Mouse (Mus musculus) MEL (cell line): ENCODE data around the gene Acly. TPM values are rescaled to one million over a fixed set of nuclear protein-coding genes. Genes with fewer than 3 reads are reported as not detected.

Source experiments
- DNase-seq: peaks from one replicate; pipeline ENCODE4 v3.0.0; 2011; ENCODE audit warnings: low read depth, low spot score
- H3K27ac ChIP-seq: 2 replicates; pipeline ENCODE4 v1.5.1; 2012; ENCODE audit warnings: low read depth, mild to moderate bottlenecking, control low read depth, low read length, moderate library complexity; ENCODE audit not compliant: control insufficient read depth
- H3K27me3 ChIP-seq, 2 experiments: fragments of 150-350 bp in 1 of 2; sonication (generic) in 1 of 2; 2 replicates each; pipeline ENCODE4 v1.6.1; 2012; ENCODE audit warnings: low read length in 2 of 2, mild to moderate bottlenecking in 2 of 2, improper control_type of control experiment in 1 of 2, moderate library complexity in 1 of 2; ENCODE audit not compliant: insufficient read depth in 2 of 2, control insufficient read depth in 1 of 2
- H3K36me3 ChIP-seq, 2 experiments: 2 replicates each; pipeline ENCODE4 v1.6.1; 2012 to 2014; ENCODE audit warnings: low read length in 2 of 2, improper control_type of control experiment in 1 of 2, inconsistent platforms in 1 of 2, mild to moderate bottlenecking in 1 of 2; ENCODE audit not compliant: insufficient read depth in 2 of 2, control insufficient read depth in 1 of 2
- H3K4me1 ChIP-seq, 2 experiments: fragments of 150-350 bp in 1 of 2; sonication (generic) in 1 of 2; 2 replicates each; pipeline ENCODE4 v1.6.1; 2012; ENCODE audit warnings: low read length in 2 of 2, improper control_type of control experiment in 1 of 2, mild to moderate bottlenecking in 1 of 2; ENCODE audit not compliant: insufficient read depth in 2 of 2, control insufficient read depth in 1 of 2
- H3K4me3 ChIP-seq, 2 experiments: fragments of 150-350 bp in 1 of 2; sonication (generic) in 1 of 2; 2 replicates each; pipeline ENCODE4 v1.5.1; 2012; ENCODE audit warnings: low read depth in 2 of 2, low read length in 2 of 2, mild to moderate bottlenecking in 2 of 2, moderate library complexity in 2 of 2, control low read depth in 1 of 2, improper control_type of control experiment in 1 of 2; ENCODE audit not compliant: control insufficient read depth in 1 of 2, insufficient read depth in 1 of 2
- H3K79me2 ChIP-seq: 2 replicates; pipeline ENCODE4 v1.6.1; 2012; ENCODE audit warnings: mild to moderate bottlenecking, low read length, moderate library complexity; ENCODE audit not compliant: control insufficient read depth, poor library complexity, insufficient read depth
- H3K9ac ChIP-seq: 2 replicates; pipeline ENCODE4 v1.6.1; 2012; ENCODE audit warnings: low read depth, mild to moderate bottlenecking, control low read depth, low read length, moderate library complexity; ENCODE audit not compliant: control insufficient read depth, poor library complexity, severe bottlenecking
- H3K9me3 ChIP-seq: fragments of 150-350 bp; sonication (generic); replicated peaks from 2 replicates; pipeline ENCODE4 v1.6.1; 2012; ENCODE audit warnings: mild to moderate bottlenecking, low read length, improper control_type of control experiment, moderate library complexity; ENCODE audit not compliant: insufficient read depth
- BHLHE40 ChIP-seq: IDR thresholded peaks from 2 replicates; pipeline ENCODE4 v1.6.1; 2012; ENCODE audit warnings: low read depth, mild to moderate bottlenecking, inconsistent platforms, low read length, improper control_type of control experiment, borderline replicate concordance
- CHD1 ChIP-seq: IDR thresholded peaks from 2 replicates; pipeline ENCODE4 v1.6.1; 2012; ENCODE audit warnings: low read depth, mild to moderate bottlenecking, inconsistent platforms, low read length, improper control_type of control experiment
- CTCF ChIP-seq, 3 experiments: IDR thresholded peaks in 2 of 3; conservative IDR thresholded peaks in 1 of 3; 2 replicates each; pipeline ENCODE4 v1.5.1; 2011 to 2012; ENCODE audit warnings: low read length in 3 of 3, low read depth in 2 of 3, mild to moderate bottlenecking in 2 of 3, improper control_type of control experiment in 1 of 3, inconsistent platforms in 1 of 3, mixed read lengths in 1 of 3, moderate library complexity in 1 of 3; ENCODE audit not compliant: control insufficient read depth in 1 of 3, insufficient read depth in 1 of 3, poor library complexity in 1 of 3, severe bottlenecking in 1 of 3
- E2F4 ChIP-seq: IDR thresholded peaks from 2 replicates; pipeline ENCODE4 v1.6.1; 2011; ENCODE audit warnings: low read depth, low read length, improper control_type of control experiment, borderline replicate concordance
- ELF1 ChIP-seq: IDR thresholded peaks from 2 replicates; pipeline ENCODE4 v1.6.1; 2014; ENCODE audit warnings: low read depth, mild to moderate bottlenecking, inconsistent platforms, low read length, improper control_type of control experiment, moderate library complexity
- JUND ChIP-seq: IDR thresholded peaks from 2 replicates; pipeline ENCODE4 v1.6.1; 2011; ENCODE audit warnings: low read depth, mild to moderate bottlenecking, improper control_type of control experiment, low read length
- KAT2A ChIP-seq: conservative IDR thresholded peaks from 2 replicates; pipeline ENCODE4 v1.6.1; 2012; ENCODE audit warnings: low read depth, low read length, improper control_type of control experiment, inconsistent platforms
- MAZ ChIP-seq: IDR thresholded peaks from 2 replicates; pipeline ENCODE4 v1.6.1; 2012; ENCODE audit warnings: low read depth, mild to moderate bottlenecking, inconsistent platforms, low read length, improper control_type of control experiment
- MEF2A ChIP-seq: IDR thresholded peaks from 2 replicates; pipeline ENCODE4 v1.6.1; 2014; ENCODE audit warnings: low read depth, mild to moderate bottlenecking, inconsistent platforms, low read length, improper control_type of control experiment; ENCODE audit not compliant: poor library complexity, insufficient replicate concordance, severe bottlenecking; ENCODE audit errors: extremely low read depth
- NELFE ChIP-seq: IDR thresholded peaks from 2 replicates; pipeline ENCODE4 v1.6.1; 2011; ENCODE audit warnings: low read depth, low read length, improper control_type of control experiment
- NRF1 ChIP-seq: IDR thresholded peaks from 2 replicates; pipeline ENCODE4 v1.6.1; 2014; ENCODE audit warnings: low read depth, mild to moderate bottlenecking, inconsistent platforms, low read length, improper control_type of control experiment, moderate library complexity; ENCODE audit not compliant: poor library complexity, insufficient read depth, severe bottlenecking
- POLR2A ChIP-seq, 2 experiments: IDR thresholded peaks; 2 replicates each; pipeline ENCODE4 v1.6.1; 2011 to 2012; ENCODE audit warnings: low read length in 2 of 2, mild to moderate bottlenecking in 2 of 2, control low read depth in 1 of 2, improper control_type of control experiment in 1 of 2, low read depth in 1 of 2, moderate library complexity in 1 of 2; ENCODE audit not compliant: control insufficient read depth in 1 of 2, insufficient read depth in 1 of 2, poor library complexity in 1 of 2
- POLR2AphosphoS2 ChIP-seq: IDR thresholded peaks from 2 replicates; pipeline ENCODE4 v1.6.1; 2011; ENCODE audit warnings: low read length, improper control_type of control experiment
- RCOR1 ChIP-seq: IDR thresholded peaks from 2 replicates; pipeline ENCODE4 v1.6.1; 2012; ENCODE audit warnings: low read depth, mild to moderate bottlenecking, inconsistent platforms, low read length, improper control_type of control experiment
- SIN3A ChIP-seq: IDR thresholded peaks from 2 replicates; pipeline ENCODE4 v1.6.1; 2012; ENCODE audit warnings: low read length, improper control_type of control experiment, inconsistent platforms
- SMC3 ChIP-seq: IDR thresholded peaks from 2 replicates; pipeline ENCODE4 v1.6.1; 2011; ENCODE audit warnings: low read depth, low read length, improper control_type of control experiment
- TBP ChIP-seq: IDR thresholded peaks from 2 replicates; pipeline ENCODE4 v1.8.0; 2011; ENCODE audit warnings: low read depth, low read length, improper control_type of control experiment
- UBTF ChIP-seq: IDR thresholded peaks from 2 replicates; pipeline ENCODE4 v1.6.1; 2012; ENCODE audit warnings: low read depth, mild to moderate bottlenecking, inconsistent platforms, low read length, improper control_type of control experiment, moderate library complexity, borderline replicate concordance; ENCODE audit not compliant: insufficient read depth
- USF1 ChIP-seq: IDR thresholded peaks from 2 replicates; pipeline ENCODE4 v1.6.1; 2014; ENCODE audit warnings: low read depth, mild to moderate bottlenecking, inconsistent platforms, low read length, improper control_type of control experiment, moderate library complexity
- USF2 ChIP-seq, 2 experiments: IDR thresholded peaks; 2 replicates each; pipeline ENCODE4 v1.6.1; 2011 to 2012; ENCODE audit warnings: improper control_type of control experiment in 2 of 2, low read length in 2 of 2, borderline replicate concordance in 1 of 2, inconsistent platforms in 1 of 2, low read depth in 1 of 2, mild to moderate bottlenecking in 1 of 2; ENCODE audit not compliant: insufficient read depth in 1 of 2
- ZKSCAN1 ChIP-seq: IDR thresholded peaks from 2 replicates; pipeline ENCODE4 v1.6.1; 2012; ENCODE audit warnings: low read depth, mild to moderate bottlenecking, inconsistent platforms, low read length, improper control_type of control experiment, moderate library complexity
- polyA plus RNA-seq, 2 experiments: library from polyadenylated mRNA; stranded (reverse) in 1 of 2; unstranded in 1 of 2; fragments of >175 nt in 1 of 2; fragments of >200 nt in 1 of 2; gene quantifications; 2 replicates each; pipeline versions ENCODE4 v1.2.1 to v1.2.4; 2012; ENCODE audit warnings: low replicate concordance in 2 of 2, low read depth in 1 of 2; ENCODE audit not compliant: insufficient read length in 2 of 2, insufficient read depth in 1 of 2, missing spikeins in 1 of 2
- total RNA-seq: library from RNA; depleted of rRNA; stranded (reverse); fragments of 300-350 nt; gene quantifications from 2 replicates; pipeline ENCODE4 v1.2.3, GENCODE M21; 2012

Acly gene
- total and polyA plus RNA-seq, 3 experiments = 167 to 234 TPM; not detected in 1

DNA sequence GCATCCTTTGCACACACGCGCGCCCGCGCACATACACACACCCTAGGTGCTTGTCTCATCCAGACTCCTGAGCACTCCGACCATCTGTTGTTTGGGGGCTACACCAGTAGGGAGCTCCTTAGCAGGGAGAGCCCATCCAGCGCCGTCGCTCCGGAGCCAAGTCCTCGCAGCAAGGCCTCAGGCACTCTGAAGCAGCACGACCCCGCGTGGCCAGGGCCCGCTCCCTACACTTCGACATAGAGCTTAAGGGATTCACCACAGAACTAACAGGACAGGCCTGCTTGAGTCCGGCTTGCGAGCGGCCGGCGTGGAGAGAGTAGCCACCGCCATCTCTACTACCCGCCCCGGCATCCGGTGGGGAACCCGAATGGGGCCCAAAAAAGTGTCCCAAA lies 738 bp downstream of the Acly start:
- TF ChIP-seq KAT2A (no peak), USF1 (no peak), ELF1 (no peak), RCOR1 (no peak), NELFE (no peak), SIN3A (no peak), USF2 (IDR thresholded peaks at IDR 0.05; ENCODE audit: borderline replicate concordance in 1 of 2, insufficient read depth in 1 of 2, low read depth in 1 of 2, low read length in 2 of 2) (no peak), CTCF (IDR thresholded peaks at IDR 0.05 in 2 of 3, conservative IDR thresholded peaks at IDR 0.05 in 1 of 3; ENCODE audit: control insufficient read depth in 1 of 3, insufficient read depth in 1 of 3, low read depth in 2 of 3, low read length in 3 of 3, poor library complexity in 1 of 3, severe bottlenecking in 1 of 3) (peak in 2 of 3 experiments; percentile 28 to 39; a peak in 4 of 6 replicates), SMC3 (no peak), POLR2A (IDR thresholded peaks at IDR 0.05; ENCODE audit: control insufficient read depth in 1 of 2, insufficient read depth in 1 of 2, low read depth in 1 of 2, low read length in 2 of 2, poor library complexity in 1 of 2) (no peak), NRF1 (0 out of 2 replicates have a peak, but pooled peaks have one; percentile 8), TBP (0 out of 2 replicates have a peak, but pooled peaks have one; percentile 22), JUND (no peak), E2F4 (no peak), MAZ (peak; percentile 31; the same call in 1 of the 2 replicates), BHLHE40 (no peak), POLR2AphosphoS2 (no peak), MEF2A (no peak), CHD1 (no peak), UBTF (no peak), ZKSCAN1 (no peak)
- Histone ChIP-seq H3K27me3 (no peaks in the 10 kb centered on the region), H3K79me2 (peaks cover 30% of the 10 kb centered on the region), H3K36me3 (peaks cover 17 to 23% of the 10 kb centered on the region in 2 experiments), H3K9me3 (no peaks in the 10 kb centered on the region), H3K9ac (peak overlapping the region; percentile 89), H3K27ac (peak overlapping the region; percentile 71), H3K4me1 (peaks cover 0 to 22% of the 10 kb centered on the region in 2 experiments; a peak in 3 of 4 replicates), H3K4me3 (peak overlapping the region; percentile 86 to 93)
- peak; percentile 79 for DNase-seq
